Mouse (Mus musculus) neutrophil, adult 5-6 weeks (primary cell): Measurements from ENCODE around the gene Pbx1. TPM values are rescaled to one million over a fixed set of nuclear protein-coding genes. Genes with fewer than 3 reads are reported as not detected.
"Not testable (repeated sequence)": the region's sequence is repeated elsewhere in the genome, so short reads cannot be mapped to it uniquely, and the experiment has no call there.

Experiments
- ATAC-seq: fragments of 151-379, 151-347 bp; 2 replicates; pipeline ENCODE4 v1.8.0; 2017; ENCODE audit warnings: mild to moderate bottlenecking, moderate TSS enrichment; ENCODE audit not compliant: insufficient number of reproducible peaks, poor library complexity, low FRiP score, severe bottlenecking; ENCODE audit errors: extremely low read depth
- total RNA-seq: library from RNA; stranded (forward); fragments of 200-1000 nt; gene quantifications from 2 replicates; pipeline ENCODE4 v1.2.3, GENCODE M21; 2017

The Pbx1 gene
- 40.4 and 42.2 TPM in 2 replicates for total RNA-seq

DNA sequence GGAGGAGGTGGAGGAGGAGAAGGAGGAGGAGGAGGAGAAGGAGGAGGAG is at the start of gene Pbx1:
Gene Pbx1, minus strand, starts transcription at position 39 of the 49 bp plus-strand sequence.
- not testable (repeated sequence) for ATAC-seq

DNA sequence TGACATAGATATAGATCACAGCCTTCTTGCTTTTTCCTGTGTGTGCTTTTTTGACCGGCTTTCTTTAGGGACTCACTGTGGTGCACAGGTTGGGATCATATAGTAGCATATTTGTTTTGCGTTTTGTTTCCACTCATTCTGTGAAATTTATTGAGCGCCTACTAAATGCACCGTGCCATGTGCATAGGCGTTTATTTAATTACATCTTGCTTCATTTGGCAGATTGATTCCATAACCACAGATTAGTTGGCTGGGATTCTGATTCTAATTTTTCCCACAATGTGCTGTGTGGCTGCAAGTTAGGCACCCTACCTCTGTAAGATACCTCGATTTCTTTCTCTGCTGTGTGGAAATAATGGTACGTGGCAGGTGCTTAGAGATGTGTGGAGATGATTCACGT is 47.6 kb upstream of the Pbx1 start:
- ATAC-seq, result no peak

DNA sequence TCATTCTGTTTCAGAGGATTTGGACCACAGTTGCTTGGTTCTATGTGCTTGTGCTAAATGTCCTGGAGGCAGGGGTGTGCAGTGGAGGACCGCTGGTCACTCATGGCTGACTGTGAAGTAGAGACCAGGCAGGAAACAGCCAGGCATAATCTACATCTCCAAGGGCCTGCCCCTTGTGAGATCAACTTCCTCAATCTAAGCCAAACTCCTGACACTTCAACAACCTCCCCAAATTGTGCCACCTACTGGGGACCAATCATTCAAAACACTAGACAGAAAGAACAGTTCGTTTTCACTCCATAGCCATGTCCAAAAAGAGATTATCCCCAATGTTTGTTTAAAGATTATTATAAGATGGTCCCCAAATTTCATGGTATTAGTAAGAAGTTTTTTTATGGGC is 46.8 kb upstream of the Pbx1 start:
- peak; percentile 77 for ATAC-seq

DNA sequence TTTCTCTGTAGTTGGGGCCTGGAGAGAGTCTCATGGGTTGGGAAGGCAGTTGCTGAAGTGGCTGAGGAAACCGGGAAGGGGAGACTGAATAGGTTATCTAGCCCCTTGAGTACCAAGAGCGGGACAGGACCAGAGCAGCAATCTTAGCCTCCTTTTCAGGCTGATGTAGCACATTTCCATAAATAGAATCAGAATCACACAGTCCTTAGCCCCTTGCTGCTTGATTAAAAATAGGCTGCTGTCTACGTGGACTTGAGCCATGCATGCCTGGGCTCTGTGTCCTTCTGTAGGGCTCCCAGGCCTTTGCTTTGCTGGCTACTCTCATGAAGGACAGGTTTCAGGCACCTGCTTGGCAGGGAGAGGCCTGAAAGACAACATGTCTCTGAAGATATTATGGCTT is 44.8 kb upstream of the Pbx1 start:
- ATAC-seq, result no peak

DNA sequence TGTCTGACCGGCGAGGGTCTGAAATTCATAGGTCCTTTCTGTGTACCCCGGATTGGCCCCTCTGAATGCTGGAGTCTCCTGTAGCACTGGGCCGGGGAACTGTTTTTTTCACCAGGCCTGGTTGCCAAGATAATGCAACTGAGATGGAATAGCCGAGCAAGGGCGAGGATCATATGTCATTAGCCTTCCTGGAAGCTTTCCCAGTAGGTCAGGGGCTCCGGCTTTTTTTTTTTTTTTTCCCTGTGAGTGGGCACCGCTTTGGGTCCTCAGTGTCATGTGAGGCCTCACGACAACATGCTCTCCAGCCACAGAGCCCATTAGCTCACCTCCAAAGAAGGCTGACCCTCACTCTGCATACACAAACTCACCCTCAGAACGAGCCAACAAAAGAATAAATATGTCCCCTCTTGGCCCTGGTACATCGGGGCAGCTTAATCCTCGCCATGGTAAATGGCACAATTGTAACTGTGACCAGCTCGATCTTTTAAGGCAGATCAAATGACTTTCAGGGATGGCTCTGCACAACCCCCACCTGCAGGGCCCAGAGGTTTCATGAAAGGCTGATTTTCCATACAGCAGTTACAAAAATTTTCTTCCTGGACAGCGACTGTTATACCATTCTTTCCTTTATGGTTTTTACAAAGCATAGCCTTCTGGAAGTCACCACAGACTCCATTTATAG is 44.3 kb upstream of the Pbx1 start:
- no peak for ATAC-seq

DNA sequence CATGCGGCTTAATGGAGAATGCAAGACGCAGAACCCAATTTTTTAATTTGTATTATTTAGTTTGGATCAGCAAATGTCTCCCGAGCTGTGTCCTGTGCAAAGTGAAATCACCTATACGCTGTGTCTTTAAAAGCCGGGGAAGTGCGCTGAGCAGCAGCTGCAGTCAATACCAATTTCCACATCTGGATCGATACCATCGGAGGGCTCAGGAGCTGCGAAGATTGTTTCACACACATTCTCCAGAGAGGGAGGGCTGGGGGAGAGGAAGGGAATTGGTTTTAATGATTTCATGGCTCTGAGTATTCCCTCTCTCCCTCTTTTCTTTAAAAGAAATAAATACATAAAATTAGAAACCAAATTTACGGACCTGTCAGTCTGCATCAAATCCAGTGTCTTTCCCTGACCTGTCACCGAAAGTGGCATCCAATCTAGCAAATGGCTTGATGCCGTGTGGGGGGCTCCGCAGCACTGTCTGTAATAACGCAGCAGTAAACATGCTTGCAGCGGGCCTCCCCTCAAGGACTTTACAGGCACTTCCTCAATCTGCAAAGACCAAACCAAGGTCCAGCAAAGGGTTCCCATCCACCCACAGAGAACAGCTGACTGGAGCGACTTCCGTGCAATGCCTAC is 43.6 kb upstream of the Pbx1 start:
- ATAC-seq, result no peak

DNA sequence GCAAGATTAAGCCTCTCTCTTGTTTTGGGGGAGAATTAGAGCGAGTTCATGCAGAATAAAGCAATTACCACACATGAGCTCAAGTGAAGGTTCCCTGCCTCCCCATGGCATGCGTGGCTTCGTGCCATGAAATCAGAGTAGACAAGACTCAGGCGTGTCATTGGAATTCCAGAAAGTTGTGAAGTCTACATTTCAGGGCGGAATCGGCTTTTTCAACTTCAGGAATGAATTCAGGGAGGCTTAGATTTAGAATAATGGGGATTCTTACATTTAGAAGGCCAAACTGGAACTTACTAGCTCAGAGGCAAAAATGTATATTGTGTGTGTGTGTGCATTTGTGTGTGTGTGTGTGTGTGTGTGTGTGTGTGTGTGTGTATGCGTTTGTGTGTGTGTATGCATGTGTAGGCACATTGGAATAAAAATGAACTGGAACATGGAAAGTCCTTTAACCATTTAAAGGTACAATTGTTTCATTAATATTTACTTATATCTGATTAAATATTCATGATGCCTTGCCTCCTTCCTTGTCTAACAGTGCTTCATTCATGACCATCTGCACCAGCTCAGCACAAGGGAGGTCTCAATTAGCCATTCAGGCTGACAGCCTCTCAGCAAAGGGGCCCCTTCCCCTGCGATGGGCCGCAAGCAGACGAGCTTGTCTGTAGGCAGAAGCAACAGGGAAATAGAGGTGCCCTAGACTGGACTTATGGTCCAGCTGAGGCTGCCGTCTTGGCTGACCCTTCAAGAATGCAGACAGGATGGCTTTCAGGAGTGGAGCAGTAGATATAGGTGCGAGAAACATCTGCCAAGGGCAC is 41.4 kb upstream of the Pbx1 start:
- ATAC-seq, result no peak

DNA sequence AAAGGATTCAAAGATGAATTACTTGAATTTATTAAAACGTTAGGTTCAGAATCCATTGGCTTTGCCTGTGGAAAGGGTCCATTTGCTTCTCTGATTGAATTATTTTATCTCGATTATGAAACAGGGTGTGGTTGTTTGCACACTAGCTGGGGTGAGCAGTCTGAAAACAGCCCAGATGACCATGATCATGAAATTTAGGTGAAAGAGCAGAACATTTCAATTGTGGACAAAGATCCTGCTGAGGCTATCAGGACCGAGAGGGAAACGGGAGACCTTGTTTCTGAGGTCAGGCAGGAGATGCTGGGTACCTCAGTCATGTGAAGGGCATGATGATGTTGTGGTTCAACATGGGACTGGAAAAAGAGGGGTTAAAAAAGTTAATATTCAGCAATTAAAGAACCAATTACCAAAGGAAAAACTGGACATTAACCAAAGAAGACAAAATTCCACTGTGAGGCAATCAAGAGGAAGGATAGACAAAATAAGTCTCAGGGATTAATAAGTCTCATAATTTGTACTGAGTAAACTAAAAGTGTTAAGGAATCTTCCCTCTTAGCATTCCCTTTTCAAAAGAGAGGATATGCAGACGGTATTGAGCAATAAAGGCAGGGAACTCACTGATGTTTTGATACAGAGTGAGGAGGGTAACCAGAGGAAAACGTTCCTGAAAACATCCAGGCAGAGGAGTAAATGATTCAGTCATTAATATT is 40.6 kb upstream of the Pbx1 start:
- ATAC-seq, result no peak

DNA sequence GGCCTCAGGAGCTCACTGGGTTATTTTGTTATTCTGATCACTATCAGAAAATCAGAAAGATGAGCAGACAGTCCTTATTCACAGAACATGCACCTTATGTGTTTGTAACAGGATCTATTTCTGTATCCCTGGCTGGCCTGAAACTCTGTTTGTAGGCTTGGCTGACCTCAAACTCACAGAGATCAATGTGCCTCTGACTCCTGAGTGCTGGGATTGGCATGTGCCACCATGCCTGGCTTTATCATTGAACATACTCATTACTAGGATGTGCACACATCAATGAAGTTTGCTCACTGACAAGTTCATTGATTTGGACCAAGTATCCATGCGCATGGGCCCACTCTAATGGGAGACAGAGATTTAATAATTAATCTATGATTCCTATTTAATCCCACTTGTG is 27.4 kb upstream of the Pbx1 start:
- no peak for ATAC-seq

DNA sequence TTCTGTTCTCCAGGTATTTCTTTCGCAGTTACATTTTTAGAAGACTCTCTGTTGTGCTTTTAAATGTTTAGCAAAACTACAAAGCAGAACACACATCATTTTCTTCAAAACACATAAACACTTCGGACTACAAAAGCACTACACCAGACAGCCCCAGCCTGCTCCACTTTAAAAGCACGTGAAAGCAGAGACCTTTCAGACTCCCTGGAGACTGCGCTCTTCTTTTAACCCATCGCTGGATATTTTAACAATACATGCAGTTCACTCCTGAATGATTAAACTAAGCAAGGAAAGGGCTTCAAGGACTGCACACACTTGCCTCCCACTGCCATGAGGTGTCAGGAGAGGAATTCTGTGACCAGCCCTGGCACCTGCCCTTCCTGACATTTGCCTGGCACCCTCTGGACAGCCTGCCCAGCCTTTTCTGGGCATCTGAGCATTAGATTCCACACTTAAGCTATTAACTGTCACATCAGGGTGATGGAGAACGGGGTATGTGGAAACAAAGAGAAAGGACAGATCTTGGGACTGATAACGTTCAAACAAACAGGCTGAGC is 25.2 kb upstream of the Pbx1 start:
- ATAC-seq, result no peak

DNA sequence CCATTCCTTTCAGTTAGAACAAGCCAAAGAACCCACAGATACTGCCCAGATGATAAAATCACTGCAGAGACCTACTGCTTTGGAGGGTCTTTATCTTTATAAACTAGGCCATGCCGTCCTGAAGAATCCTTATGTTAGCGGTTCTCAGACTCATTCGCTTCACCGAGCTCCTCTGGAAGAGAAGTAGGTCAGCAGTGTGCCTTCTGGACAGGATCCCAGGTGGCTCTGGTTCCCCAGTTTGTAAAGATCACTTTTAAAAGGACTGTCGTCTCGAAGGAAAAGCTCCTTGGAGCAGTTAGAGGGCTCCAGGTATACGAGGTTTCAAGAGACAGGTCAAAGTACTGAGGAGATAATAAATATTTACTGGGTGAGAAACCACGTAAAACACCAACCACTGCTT is 23.1 kb upstream of the Pbx1 start:
- no peak for ATAC-seq

DNA sequence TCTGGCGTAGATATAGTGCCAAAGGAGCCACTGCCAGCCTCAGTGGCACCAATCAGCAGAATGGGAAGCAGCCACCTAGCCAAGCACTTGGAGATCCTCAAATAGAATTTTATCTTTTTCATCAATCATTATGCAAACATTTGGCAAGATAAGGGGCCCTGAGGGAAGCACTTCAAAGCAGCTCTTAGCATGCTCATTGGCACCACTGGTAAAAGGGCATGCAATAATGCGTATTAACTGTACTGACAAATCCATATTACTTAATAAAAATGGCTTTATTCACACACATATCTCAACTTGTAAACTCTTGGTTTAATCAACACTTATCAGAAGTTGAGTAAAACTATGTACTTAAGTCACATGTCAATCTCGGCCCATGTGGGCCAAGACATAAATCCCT is 1.6 kb upstream of the Pbx1 start:
- ATAC-seq, result no peak

DNA sequence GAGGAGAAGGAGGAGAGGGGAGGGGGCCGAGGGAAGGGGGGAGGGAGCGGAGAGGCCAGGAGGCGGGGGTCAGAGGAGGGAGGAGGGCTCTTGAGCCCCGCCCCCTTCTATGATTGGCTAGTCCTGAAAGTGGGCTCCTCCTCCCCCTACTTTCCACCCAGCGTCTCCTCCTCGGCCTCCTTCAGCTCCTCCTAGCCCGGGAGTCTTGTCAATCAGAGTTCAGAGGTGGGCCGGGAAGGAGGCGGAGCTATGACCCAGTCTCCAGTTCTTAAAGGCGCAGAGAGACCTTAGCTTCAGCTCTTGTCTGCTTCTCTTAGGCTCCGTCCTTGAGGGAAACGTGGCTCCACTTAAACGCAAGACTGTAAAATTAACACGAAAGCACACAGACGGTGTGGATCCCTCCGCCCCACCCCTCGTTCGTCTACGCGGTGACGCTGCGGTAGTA is 233 bp upstream of the Pbx1 start:
- peak; percentile 99 for ATAC-seq

DNA sequence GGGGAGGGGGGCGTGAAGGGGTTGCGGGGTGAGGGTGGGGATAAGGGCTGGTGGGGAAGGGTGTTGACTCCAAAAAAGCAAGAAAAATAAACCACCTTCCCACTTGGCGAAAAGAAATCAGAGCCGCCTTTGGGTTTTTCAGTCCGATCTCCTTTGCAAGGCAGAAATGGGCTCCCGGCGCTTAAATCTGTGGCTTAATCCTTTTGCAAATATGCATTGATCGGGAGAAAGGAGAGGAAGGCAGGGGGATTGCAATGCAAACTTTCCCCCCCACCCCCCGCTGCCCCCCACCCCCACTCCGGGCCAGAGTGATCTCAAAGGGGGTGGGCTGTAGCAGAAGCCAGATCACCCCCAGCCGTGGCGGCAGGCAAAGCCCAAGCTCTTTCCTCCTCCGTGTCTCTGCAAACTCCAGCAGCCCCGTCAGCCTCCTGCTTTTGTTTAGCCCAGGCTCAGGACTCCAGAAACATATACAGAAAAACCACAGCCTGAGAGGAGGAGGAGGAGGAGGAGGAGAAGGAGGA is 299 bp downstream of the Pbx1 start:
- ATAC-seq, result peak; percentile 27; the same call in 1 of the 2 replicates

DNA sequence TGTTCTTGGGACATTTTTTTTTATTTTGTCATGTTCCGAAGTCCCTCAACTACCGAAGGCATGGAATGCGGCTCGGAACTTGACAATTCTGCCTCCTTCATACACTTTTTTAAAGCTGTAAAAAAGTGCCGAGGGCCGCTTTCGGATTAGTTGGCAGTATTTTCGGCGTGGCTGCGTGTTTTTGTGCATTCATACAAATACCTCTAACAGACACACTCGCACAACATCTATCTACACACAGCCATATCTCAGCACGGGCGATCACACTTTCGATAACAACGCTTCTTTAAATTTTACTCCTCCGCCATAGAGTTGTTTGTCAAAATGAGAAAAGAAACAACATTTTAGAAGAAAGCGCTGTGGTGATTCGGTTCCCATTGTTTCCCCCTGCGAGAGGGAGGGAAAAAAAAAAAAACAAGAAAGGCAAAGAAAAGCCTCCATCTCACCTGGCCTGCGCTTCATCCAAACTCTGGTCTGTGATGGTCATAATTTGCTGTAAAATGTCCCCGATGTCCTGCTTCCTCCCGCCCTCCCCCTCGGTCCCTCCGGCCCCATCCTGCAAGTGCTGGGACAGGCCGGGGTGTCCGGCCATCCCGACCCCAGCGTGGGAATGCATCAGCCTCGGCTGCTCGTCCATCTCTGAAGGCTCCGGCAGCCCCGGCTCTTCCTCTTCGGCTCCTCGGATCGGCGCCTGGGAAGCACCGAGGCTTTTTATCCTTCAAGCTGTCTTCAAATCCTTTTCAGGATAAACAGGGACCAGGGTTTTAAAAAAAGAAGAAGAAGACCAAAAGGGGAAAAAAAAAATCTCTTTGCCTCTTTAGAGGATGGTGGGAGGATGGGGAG is 981 bp downstream of the Pbx1 start:
- ATAC-seq, result no peak

DNA sequence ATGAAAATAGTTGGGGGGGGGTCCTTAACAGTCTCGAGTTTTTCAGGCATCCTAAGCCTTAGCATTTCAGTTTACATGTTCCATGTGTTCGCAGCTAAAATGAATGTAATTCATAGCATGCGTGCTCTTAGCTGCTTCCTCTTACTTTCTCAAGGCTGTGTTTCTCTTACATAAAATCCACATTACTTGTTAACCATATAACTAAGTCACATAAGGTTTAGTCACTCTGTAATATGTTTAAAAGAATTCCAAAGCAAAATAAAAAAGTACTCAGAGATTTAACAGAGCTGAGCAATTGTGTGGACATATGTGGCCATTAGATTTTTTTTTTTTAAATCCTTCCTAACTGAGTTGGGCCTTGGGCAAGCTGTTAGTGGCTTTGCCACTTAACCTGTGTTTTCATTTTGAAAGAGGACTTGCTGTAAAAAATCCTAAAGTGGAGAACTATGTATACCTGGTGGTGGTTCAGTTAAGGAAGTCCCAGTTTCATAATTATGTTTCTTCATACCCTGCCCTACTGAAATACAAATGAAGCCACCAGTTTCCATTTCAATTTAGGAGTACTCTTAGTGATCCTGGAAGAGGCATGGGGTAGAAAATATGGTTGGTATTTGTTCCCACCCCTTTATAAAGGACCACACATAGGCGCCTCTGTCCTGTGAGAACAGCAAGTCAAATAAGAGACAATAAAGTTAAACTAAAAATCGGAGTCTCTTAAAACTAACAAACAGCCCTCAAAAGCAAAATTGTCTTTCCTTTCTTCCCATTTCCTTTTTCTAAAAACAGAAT is 2.0 kb downstream of the Pbx1 start:
- no peak for ATAC-seq

DNA sequence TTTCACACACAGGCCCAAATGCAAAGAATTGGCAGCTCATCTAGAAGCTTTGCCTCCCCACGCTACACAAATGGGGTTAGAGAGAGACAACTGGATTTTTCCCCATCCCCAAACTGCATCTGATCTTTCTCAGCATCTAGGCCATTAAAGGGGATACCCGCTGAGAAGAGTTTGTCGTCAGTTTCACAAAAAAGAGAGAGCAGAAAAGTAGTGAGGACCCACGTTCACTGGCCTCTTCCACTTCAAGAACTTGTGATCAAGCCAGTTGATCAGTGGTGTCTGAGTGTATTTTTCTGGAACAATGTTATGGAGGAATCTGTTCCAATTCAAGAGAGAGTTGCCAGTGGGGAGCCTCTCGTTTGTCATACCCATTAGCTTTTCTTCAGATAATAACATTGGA is 2.7 kb downstream of the Pbx1 start:
- ATAC-seq, result no peak

DNA sequence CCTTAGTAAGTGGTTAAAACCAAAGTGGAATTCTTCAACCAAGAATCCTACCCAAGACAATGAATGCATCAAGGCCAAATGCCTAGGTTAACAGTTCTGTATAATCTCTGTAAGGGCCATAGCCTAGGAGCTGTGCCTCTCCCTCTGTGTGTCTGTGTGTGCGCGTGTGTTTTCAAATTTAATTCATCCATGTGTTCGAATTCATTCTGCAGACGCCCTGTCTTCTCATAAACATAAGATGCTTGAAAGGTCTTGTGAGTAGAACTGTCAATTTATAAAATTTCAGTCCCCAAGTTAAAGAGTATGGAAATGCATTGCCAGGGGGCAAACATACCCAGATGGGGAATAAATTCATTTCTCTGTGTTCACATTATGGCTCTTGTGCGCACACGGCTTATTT is 3.8 kb downstream of the Pbx1 start:
- no peak for ATAC-seq
